Mouse (Mus musculus) ES-Bruce4 (cell line): ENCODE results near the gene Slc4a5.

Experiments
- CTCF ChIP-seq: IDR thresholded peaks from one replicate; pipeline ENCODE4 v1.8.1; 2011; ENCODE audit warnings: low read depth, low read length
- POLR2A ChIP-seq: IDR thresholded peaks from one replicate; pipeline ENCODE4 v1.8.1; 2011; ENCODE audit warnings: low read length; ENCODE audit not compliant: insufficient read depth

- TF ChIP-seq POLR2A (no peak), CTCF (peak; percentile 95)
Observed at GRCm38 (mm10) chr6:83280256-83280955, 60.8 kb downstream of the Slc4a5 start.
